Mouse (Mus musculus): Measurements from ENCODE around the gene Cpox. TPM values are rescaled to one million over a fixed set of nuclear protein-coding genes. Genes with fewer than 3 reads are reported as not detected.

Cpox gene
- total RNA-seq, 2 experiments from 2014 or later, result 410 to 412 TPM

GRCm38 (mm10) chr16:58727477-58728131, 57.5 kb downstream of the Cpox start, which contains the start of gene Cldnd1:
Cldnd1 (plus strand) TSS chr16:58727910.
- ATAC-seq (replicated peaks; ENCODE audit: low FRiP score, poor library complexity, severe bottlenecking), result peak; percentile 99

- ATAC-seq (replicated peaks; ENCODE audit: low FRiP score, poor library complexity, severe bottlenecking), result peak; percentile 59
These were observed 58.1 kb downstream of the Cpox start for GRCm38 (mm10) chr16:58728176-58728671.

GRCm38 (mm10) chr16:58738205-58738604, 68.1 kb downstream of the Cpox start:
- ATAC-seq (replicated peaks; ENCODE audit: low FRiP score, poor library complexity, severe bottlenecking), result no peak

DNA sequence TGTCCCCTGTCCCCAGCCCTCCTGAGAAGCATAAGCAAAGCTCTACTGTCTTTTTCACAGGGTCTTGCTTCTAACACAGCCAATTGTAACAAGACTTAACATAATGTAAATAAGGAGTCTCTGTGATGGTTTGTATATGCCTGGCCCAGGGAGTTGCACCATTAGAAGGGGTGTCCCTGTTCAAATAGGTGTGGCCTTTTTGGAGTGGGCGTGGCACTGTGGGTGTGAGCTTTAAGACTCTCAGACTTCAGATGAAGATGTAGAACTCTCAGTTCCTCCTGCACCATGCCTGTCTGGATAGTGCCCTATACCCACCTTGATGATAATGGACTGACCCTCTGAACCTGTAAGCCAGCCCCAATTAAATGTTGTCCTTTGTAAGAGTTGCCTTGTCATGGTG, 68.7 kb downstream of the Cpox start:
- peak; percentile 76; the same call in 1 of the 2 replicates for ATAC-seq (replicated peaks; ENCODE audit: low FRiP score, poor library complexity, severe bottlenecking)

- no peak for ATAC-seq (replicated peaks; ENCODE audit: low FRiP score, poor library complexity, severe bottlenecking)
These were observed 70.7 kb downstream of the Cpox start for GRCm38 (mm10) chr16:58740751-58741150.

GRCm38 (mm10) chr16:58746715-58747114, 76.6 kb downstream of the Cpox start:
- ATAC-seq (replicated peaks; ENCODE audit: low FRiP score, poor library complexity, severe bottlenecking), result no peak

- 0 out of 2 replicates have a peak, but pooled peaks have one; percentile 46 for ATAC-seq (replicated peaks; ENCODE audit: low FRiP score, poor library complexity, severe bottlenecking)
These were observed 81.2 kb downstream of the Cpox start for GRCm38 (mm10) chr16:58751314-58751713.

GRCm38 (mm10) chr16:58756191-58756590, 86.1 kb downstream of the Cpox start:
- no peak for ATAC-seq (replicated peaks; ENCODE audit: low FRiP score, poor library complexity, severe bottlenecking)

DNA sequence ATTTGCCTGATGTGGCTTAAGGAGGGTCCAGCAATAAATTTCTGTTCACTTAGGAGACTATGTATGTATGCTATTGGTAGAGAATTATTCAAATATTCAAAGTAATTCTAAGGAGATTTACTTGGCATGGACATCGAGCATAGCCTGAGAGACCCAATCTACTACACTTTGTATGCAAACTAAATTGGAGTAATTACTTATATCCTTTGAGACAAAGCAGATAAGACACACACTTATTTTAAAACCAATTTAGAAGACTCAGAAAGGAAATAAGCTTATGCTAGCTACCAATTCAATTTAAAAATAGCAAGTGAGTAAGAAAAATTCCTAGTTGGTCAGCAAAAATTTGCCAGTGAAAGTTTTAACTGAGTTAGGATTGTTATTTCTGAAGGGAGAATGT, 93.0 kb downstream of the Cpox start, which contains the start of gene Olfr172:
TSS of gene Olfr172 (minus strand) at position 101 of the 400 bp plus-strand sequence.
- ATAC-seq (replicated peaks; ENCODE audit: low FRiP score, poor library complexity, severe bottlenecking), result no peak

Other genes starting within 250 kb of the Cpox start
- gene St3gal6, start 146.0 kb upstream of the Cpox start, total RNA-seq (2015; ENCODE audit: low replicate concordance), result 95.3 and 151 TPM in 2 replicates
- 155 and 194 TPM in 2 replicates for gene St3gal6, start 146.0 kb upstream of the Cpox start, total RNA-seq (2017; ENCODE audit: low replicate concordance)
- gene Gm813, start 53.3 kb upstream of the Cpox start, total RNA-seq (2015; ENCODE audit: low replicate concordance), result not detected in 2 replicates
- gene Gm813, start 53.3 kb upstream of the Cpox start, total RNA-seq (2017; ENCODE audit: low replicate concordance), result not detected in 2 replicates
- gene E330017A01Rik, start 31.6 kb upstream of the Cpox start, total RNA-seq (2015; ENCODE audit: low replicate concordance), result not detected in 2 replicates
- not detected in 2 replicates for gene E330017A01Rik, start 31.6 kb upstream of the Cpox start, total RNA-seq (2017; ENCODE audit: low replicate concordance)
- not detected in 2 replicates for gene Gpr15, start 48.8 kb downstream of the Cpox start, total RNA-seq (2015; ENCODE audit: low replicate concordance)
- not detected in 2 replicates for gene Gpr15, start 48.8 kb downstream of the Cpox start, total RNA-seq (2017; ENCODE audit: low replicate concordance)
- 8.6 and 11.9 TPM in 2 replicates for gene Cldnd1, start 57.6 kb downstream of the Cpox start, total RNA-seq (2015; ENCODE audit: low replicate concordance)
- 6.2 and 10.3 TPM in 2 replicates for gene Cldnd1, start 57.6 kb downstream of the Cpox start, total RNA-seq (2017; ENCODE audit: low replicate concordance)
- gene Olfr172, start 92.9 kb downstream of the Cpox start, total RNA-seq (2015; ENCODE audit: low replicate concordance), result not detected in 2 replicates
- not detected in 2 replicates for gene Olfr172, start 92.9 kb downstream of the Cpox start, total RNA-seq (2017; ENCODE audit: low replicate concordance)
- not detected in 2 replicates for gene Olfr173, start 130.0 kb downstream of the Cpox start, total RNA-seq (2015; ENCODE audit: low replicate concordance)
- gene Olfr173, start 130.0 kb downstream of the Cpox start, total RNA-seq (2017; ENCODE audit: low replicate concordance), result not detected in 2 replicates
- gene Olfr175-ps1, start 156.5 kb downstream of the Cpox start, total RNA-seq (2015; ENCODE audit: low replicate concordance), result not detected in 2 replicates
- not detected in 2 replicates for gene Olfr175-ps1, start 156.5 kb downstream of the Cpox start, total RNA-seq (2017; ENCODE audit: low replicate concordance)
- gene Olfr177, start 204.5 kb downstream of the Cpox start, total RNA-seq (2015; ENCODE audit: low replicate concordance), result not detected in 2 replicates
- not detected in 2 replicates for gene Olfr177, start 204.5 kb downstream of the Cpox start, total RNA-seq (2017; ENCODE audit: low replicate concordance)
- not detected in 2 replicates for gene Olfr178, start 221.8 kb downstream of the Cpox start, total RNA-seq (2015; ENCODE audit: low replicate concordance)
- not detected in 2 replicates for gene Olfr178, start 221.8 kb downstream of the Cpox start, total RNA-seq (2017; ENCODE audit: low replicate concordance)

Data from erythroblast, adult 5-6 weeks (primary cell).